In the genomic region with DNA sequence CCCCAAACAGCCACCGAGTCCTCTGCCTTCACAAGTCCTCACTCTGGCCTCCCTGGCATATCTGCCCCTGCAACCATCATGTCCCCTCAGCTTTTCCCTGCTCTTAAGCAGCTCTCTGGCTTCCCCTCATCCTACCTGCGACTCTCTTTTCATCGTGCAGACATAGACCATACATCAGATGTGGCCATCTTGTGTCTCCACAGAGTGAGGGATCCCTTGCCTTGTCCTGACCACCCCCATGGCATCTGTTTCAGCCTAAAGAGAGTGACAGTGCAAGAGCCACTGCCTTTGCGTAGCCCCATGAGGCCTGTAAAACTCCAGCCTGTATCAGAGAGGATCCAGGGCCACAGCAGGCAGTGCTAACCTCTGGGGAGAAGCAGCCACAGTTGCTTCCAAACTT, we compare ENCODE assay signal across 20 mouse cellular contexts. TPM values are rescaled to one million over a fixed set of nuclear protein-coding genes. Genes with fewer than 3 reads are reported as not detected.
A peak's percentile ranks its signal among the peaks of the same experiment; 100 is the strongest.
DNase-seq lines count a peak whose midpoint lies in the region; ATAC-seq and TF ChIP-seq lines count a peak whose summit lies in the region.
"Had no signal": no experiment of that assay in that cellular context is flagged by ENCODE, and none has a peak within 500 bp of the region (broad histone marks: within the 10 kb centered on the region; RNA-seq: fewer than 3 reads in every experiment).

No protein-coding gene starts in this region.

- peak overlapping the region; percentile 40; the same call in 1 of the 2 replicates for H3K27ac ChIP-seq in gastrocnemius, adult 2 months
- peak overlapping the region; percentile 9; the same call in 1 of the 2 replicates for H3K27ac ChIP-seq in heart, embryonic 15.5 days
- no peak overlapping the region for H3K27ac ChIP-seq in heart, embryonic 11.5 days (ENCODE audit: low read depth, low read length)
- H3K27ac ChIP-seq in lung, embryonic 14.5 days (ENCODE audit: low read depth): peak overlapping the region; percentile 15; the same call in 1 of the 2 replicates
- H3K27ac ChIP-seq in brown adipose tissue, adult 24 weeks (replicated peaks; ENCODE audit: low read depth, low read length): peak overlapping the region; percentile 31
- H3K27ac ChIP-seq: embryonic facial prominence, embryonic 12.5 days; forebrain, embryonic 15.5 days; hindbrain, embryonic 10.5 days had no signal

- no peak overlapping the region for H3K4me2 ChIP-seq in heart, embryonic 15.5 days
- H3K4me2 ChIP-seq in heart, embryonic 11.5 days: no peak overlapping the region
- H3K4me2 ChIP-seq in lung, embryonic 14.5 days: no peak overlapping the region
- H3K4me2 ChIP-seq: embryonic facial prominence, embryonic 12.5 days; forebrain, embryonic 15.5 days; heart, embryonic 12.5 days had no signal

- H3K9me3 ChIP-seq in heart, embryonic 15.5 days (replicated peaks): no peaks in the 10 kb centered on the region
- H3K9me3 ChIP-seq in heart, embryonic 11.5 days (replicated peaks; ENCODE audit: control insufficient read depth, low read length): no peaks in the 10 kb centered on the region
- H3K9me3 ChIP-seq in lung, embryonic 14.5 days (ENCODE audit: low read depth, low read length): no peaks in the 10 kb centered on the region
- H3K9me3 ChIP-seq: embryonic facial prominence, embryonic 12.5 days; forebrain, embryonic 15.5 days; heart, embryonic 12.5 days; hindbrain, embryonic 10.5 days had no signal

- no peak for DNase-seq in gastrocnemius, adult 2 months
- no peak for DNase-seq in gastrocnemius, adult 8-10 months (ENCODE audit: low spot score in 2 of 2)
- DNase-seq in lung, embryonic 14.5 days: no peak
- no peak for DNase-seq in lung, postnatal 36 days
- no peak for DNase-seq in layer of hippocampus, adult 8-10 months (ENCODE audit: low spot score in 2 of 2)
- DNase-seq: B cell, adult 2 months; cerebellum, adult 18-20 months; cerebellum, adult 9-11 months had no signal

- H3K9ac ChIP-seq in heart, embryonic 15.5 days: no peak overlapping the region
- no peak overlapping the region for H3K9ac ChIP-seq in heart, embryonic 11.5 days (ENCODE audit: low read depth, low read length)
- no peak overlapping the region for H3K9ac ChIP-seq in lung, embryonic 14.5 days
- H3K9ac ChIP-seq: embryonic facial prominence, embryonic 12.5 days; forebrain, embryonic 15.5 days; heart, embryonic 12.5 days had no signal

- no peak overlapping the region for H3K4me3 ChIP-seq in gastrocnemius, adult 2 months
- H3K4me3 ChIP-seq in heart, embryonic 15.5 days: no peak overlapping the region
- no peak overlapping the region for H3K4me3 ChIP-seq in heart, embryonic 11.5 days (ENCODE audit: low read depth, low read length)
- H3K4me3 ChIP-seq in lung, embryonic 14.5 days (ENCODE audit: low read depth, low read length): no peak overlapping the region
- H3K4me3 ChIP-seq in brown adipose tissue, adult 24 weeks (ENCODE audit: insufficient read depth, low read depth, low read length): no peak overlapping the region
- H3K4me3 ChIP-seq: embryonic facial prominence, embryonic 12.5 days; forebrain, embryonic 15.5 days; heart, embryonic 12.5 days; hindbrain, embryonic 10.5 days had no signal

- H3K4me1 ChIP-seq in heart, embryonic 15.5 days (replicated peaks): peaks cover 18% of the 10 kb centered on the region
- peaks cover 18% of the 10 kb centered on the region for H3K4me1 ChIP-seq in heart, embryonic 11.5 days (ENCODE audit: control insufficient read depth, insufficient read depth, low read length)
- no peaks in the 10 kb centered on the region for H3K4me1 ChIP-seq in lung, embryonic 14.5 days (ENCODE audit: insufficient read depth)
- H3K4me1 ChIP-seq in brown adipose tissue, adult 24 weeks (ENCODE audit: control insufficient read depth, insufficient read depth, insufficient read length, low read length): peaks cover 4% of the 10 kb centered on the region; the same call in 1 of the 2 replicates
- H3K4me1 ChIP-seq: embryonic facial prominence, embryonic 12.5 days; forebrain, embryonic 15.5 days had no signal

- H3K27me3 ChIP-seq in heart, embryonic 15.5 days: no peaks in the 10 kb centered on the region
- H3K27me3 ChIP-seq in heart, embryonic 11.5 days (ENCODE audit: control insufficient read depth, insufficient read depth, low read length): no peaks in the 10 kb centered on the region
- H3K27me3 ChIP-seq in lung, embryonic 14.5 days (ENCODE audit: insufficient read depth, low read length): no peaks in the 10 kb centered on the region
- H3K27me3 ChIP-seq: embryonic facial prominence, embryonic 12.5 days; forebrain, embryonic 15.5 days; heart, embryonic 12.5 days had no signal

- no peak for ATAC-seq in heart, embryonic 15.5 days (replicated peaks; ENCODE audit: insufficient number of reproducible peaks, insufficient read depth, low FRiP score, low read depth)
- no peak for ATAC-seq in heart, embryonic 11.5 days (replicated peaks; ENCODE audit: insufficient number of reproducible peaks, low FRiP score, low TSS enrichment)
- ATAC-seq in lung, embryonic 14.5 days (ENCODE audit: insufficient read depth): no peak
- ATAC-seq: activated CD4-positive, CD25-positive, alpha-beta regulatory T cell, adult 4 months; CD4-positive, CD25-positive, alpha-beta regulatory T cell, adult 4 months; forebrain, embryonic 15.5 days; hindbrain, embryonic 16.5 days; inflammation-experienced regulatory T-cells, adult 6 months; intestine, postnatal 0 days had no signal

- no peaks in the 10 kb centered on the region for H3K36me3 ChIP-seq in heart, embryonic 15.5 days
- no peaks in the 10 kb centered on the region for H3K36me3 ChIP-seq in heart, embryonic 11.5 days (ENCODE audit: control insufficient read depth, insufficient read depth, low read length)
- no peaks in the 10 kb centered on the region for H3K36me3 ChIP-seq in lung, embryonic 14.5 days (ENCODE audit: insufficient read depth)
- H3K36me3 ChIP-seq: embryonic facial prominence, embryonic 12.5 days; forebrain, embryonic 15.5 days; heart, embryonic 12.5 days; hindbrain, embryonic 10.5 days had no signal

- 78% methylated on average over 4 of the region's 4 CpGs for WGBS in heart, embryonic 15.5 days
- WGBS in heart, embryonic 11.5 days (ENCODE audit: insufficient replicate concordance): 80% methylated on average over 4 of the region's 4 CpGs
- 75% methylated on average over 4 of the region's 4 CpGs for WGBS in lung, embryonic 14.5 days

- no peak for TF ChIP-seq CTCF in gastrocnemius, adult 2 months (IDR thresholded peaks at IDR 0.05)
- no peak for TF ChIP-seq CTCF in lung, embryonic 14.5 days (IDR thresholded peaks at IDR 0.05; ENCODE audit: low read depth)

- intact Hi-C loops in gastrocnemius, adult 2 months (cut with DNase I): loop anchor here (5.0 kb wide), 1 partner anchor 86 kb away; no protein-coding TSS in a partner anchor

RNA-seq across cellular contexts. Expression of gene Tmod1, which starts 10.0 kb away (rescaled TPM):
- total RNA-seq in gastrocnemius, adult 2 months (2021): 100 to 1,000 TPM; 173 to 208 TPM
- 100 to 1,000 TPM; 175 to 195 (median 187) TPM for total RNA-seq in gastrocnemius, adult 8-10 months (2022)
- 170 and 195 TPM in 2 replicates for polyA plus RNA-seq in heart, embryonic 15.5 days (2015; fragmentation: Nextera tagmentation; extraction: Ambion mirVana)
- 203 and 215 TPM in 2 replicates for polyA plus RNA-seq in heart, embryonic 11.5 days (2014; fragmentation: Nextera tagmentation; extraction: Ambion mirVana)
- polyA plus RNA-seq in lung, embryonic 14.5 days (2014; fragmentation: Nextera tagmentation; extraction: Ambion mirVana): 2.0 and 5.0 TPM in 2 replicates
- 2.3 and 5.8 TPM in 2 replicates for polyA plus RNA-seq in brown adipose tissue, adult 24 weeks (2012; ENCODE audit: insufficient read depth, insufficient read length, missing spikeins)
- total RNA-seq in layer of hippocampus, adult 8-10 months (2022): 10 to 100 TPM; 22.4 to 30.0 (median 28.9) TPM

Comparison
In these comparisons a context has a peak if more than half of its experiments do, and no peak if none do; other contexts are left out.
1. RNA of gene Tmod1, which starts 10.0 kb away (polyA plus RNA-seq): 203 to 215 TPM in heart, embryonic 11.5 days and 170 to 195 TPM in heart, embryonic 15.5 days; 2.3 to 5.8 TPM in brown adipose tissue, adult 24 weeks and 2.0 to 5.0 TPM in lung, embryonic 14.5 days; every median in the first group is over 10 times any median in the second.